Mouse (Mus musculus) forebrain, embryonic 13.5 days (tissue): ENCODE data around the gene Hdac4. TPM values are rescaled to one million over a fixed set of nuclear protein-coding genes. Genes with fewer than 3 reads are reported as not detected.

ENCODE experiments used
- ATAC-seq: fragments of 200-750 bp; cut with Nextera tagmentation; 2 replicates; pipeline ENCODE4 v1.8.0; 2017
- H3K27ac ChIP-seq: fragments of 300-500 bp; sonication (generic); 2 replicates; pipeline ENCODE4 v1.5.1; 2015; ENCODE audit warnings: inconsistent platforms, mild to moderate bottlenecking, moderate library complexity
- H3K27me3 ChIP-seq: fragments of 300-500 bp; sonication (generic); 2 replicates; pipeline ENCODE4 v1.6.1; 2015; ENCODE audit warnings: mild to moderate bottlenecking, inconsistent platforms
- H3K36me3 ChIP-seq: fragments of 300-500 bp; sonication (generic); 2 replicates; pipeline ENCODE4 v1.6.1; 2015; ENCODE audit warnings: mild to moderate bottlenecking, inconsistent platforms; ENCODE audit not compliant: poor library complexity, severe bottlenecking
- H3K4me1 ChIP-seq: fragments of 300-500 bp; sonication (generic); 2 replicates; pipeline ENCODE4 v1.6.1; 2015; ENCODE audit warnings: inconsistent platforms
- H3K4me2 ChIP-seq: fragments of 300-500 bp; sonication (generic); 2 replicates; pipeline ENCODE4 v1.6.1; 2015; ENCODE audit warnings: inconsistent platforms, mild to moderate bottlenecking, moderate library complexity
- H3K4me3 ChIP-seq: fragments of 300-500 bp; sonication (generic); 2 replicates; pipeline ENCODE4 v1.5.1; 2015; ENCODE audit warnings: mild to moderate bottlenecking, inconsistent platforms
- H3K9ac ChIP-seq: fragments of 300-500 bp; sonication (generic); 2 replicates; pipeline ENCODE4 v1.6.1; 2015; ENCODE audit warnings: mild to moderate bottlenecking, inconsistent platforms
- H3K9me3 ChIP-seq: fragments of 300-500 bp; sonication (generic); replicated peaks from 2 replicates; pipeline ENCODE4 v1.6.1; 2016; ENCODE audit warnings: inconsistent platforms
- WGBS: fragments of 180-500 bp; shearing (Covaris S2); methylation state at CpG from one replicate; pipeline ENCODE4 v1.1.7; 2015; 5-methylcytosine and 5-hydroxymethylcytosine counted together
- polyA plus RNA-seq: library from polyadenylated mRNA; unstranded; fragments of >200 nt; fragmentation: Nextera tagmentation; extraction: Ambion mirVana; gene quantifications from 2 replicates; pipeline ENCODE4 v1.2.1, GENCODE M21; 2015

Gene Hdac4
- polyA plus RNA-seq, 1 experiment from 2014 or later, result 22.6 TPM

DNA sequence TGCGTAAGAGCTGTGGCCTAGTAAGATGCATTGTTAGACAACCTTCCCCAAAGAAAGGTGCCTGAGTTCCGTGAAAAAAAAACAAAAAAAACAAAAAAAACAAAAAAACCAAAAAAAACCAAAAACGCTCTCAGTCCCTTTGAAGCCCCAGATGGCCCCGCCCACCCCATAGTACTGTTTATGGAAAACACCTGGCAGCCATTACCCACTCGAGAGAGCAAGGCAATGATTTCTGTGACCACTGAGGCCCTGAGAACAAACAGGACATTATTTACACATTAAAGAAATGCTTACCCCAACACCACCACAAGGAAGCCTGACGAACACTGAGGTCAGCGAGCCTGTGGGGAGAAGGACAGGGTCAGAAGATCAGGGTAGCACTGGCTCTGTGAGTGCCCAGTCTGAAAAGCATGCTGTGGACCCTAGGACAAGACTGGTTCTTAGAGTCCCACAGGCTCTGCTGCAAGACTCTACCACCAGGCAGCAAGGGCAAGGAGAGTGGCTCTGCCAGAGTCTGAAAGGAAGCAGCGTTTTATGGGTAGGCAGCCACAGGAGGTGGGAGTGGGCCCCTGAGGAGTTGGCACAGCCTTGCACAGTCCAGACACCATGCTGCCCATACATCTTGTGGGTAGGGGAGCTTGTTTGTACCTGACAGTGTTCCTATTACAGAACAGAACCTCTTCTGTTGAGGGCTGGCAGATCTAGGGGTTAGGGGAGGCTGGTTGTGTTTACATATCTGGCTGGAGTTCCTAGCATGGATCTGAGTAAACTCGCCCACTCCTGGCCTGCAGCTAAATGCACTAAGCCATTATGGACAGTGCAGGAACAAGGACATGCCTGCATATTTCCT, 230.8 kb downstream of the Hdac4 start:
- H3K4me3 ChIP-seq, result no peak overlapping the region
- no peaks in the 10 kb centered on the region for H3K9me3 ChIP-seq
- peaks cover 77% of the 10 kb centered on the region for H3K36me3 ChIP-seq
- no peaks in the 10 kb centered on the region for H3K4me1 ChIP-seq
- no peak overlapping the region for H3K9ac ChIP-seq
- WGBS, result 77% methylated on average over 9 of the region's 9 CpGs
- no peak for ATAC-seq
- H3K27me3 ChIP-seq, result no peaks in the 10 kb centered on the region
- no peak overlapping the region for H3K4me2 ChIP-seq
- H3K27ac ChIP-seq, result no peak overlapping the region

DNA sequence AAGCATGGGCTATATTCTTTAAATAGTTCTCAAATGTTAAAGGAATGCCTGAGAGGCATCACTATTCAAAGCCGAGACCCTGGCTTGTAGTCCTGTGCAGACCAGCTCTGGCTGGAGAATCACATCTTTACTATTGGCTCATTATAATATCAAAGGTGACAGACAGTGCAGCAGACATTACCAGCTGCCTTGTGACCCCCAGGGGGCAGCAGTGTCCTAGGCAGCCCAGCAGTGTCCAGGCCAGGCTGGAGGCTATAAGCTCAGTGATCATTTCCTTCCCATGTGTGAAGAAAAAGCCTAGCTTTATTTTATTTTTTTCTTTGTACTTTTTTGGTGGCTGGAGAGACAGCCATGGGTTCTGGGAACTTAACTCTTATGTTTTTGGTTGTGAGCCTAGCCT, 233.2 kb downstream of the Hdac4 start:
- H3K4me1 ChIP-seq, result no peaks in the 10 kb centered on the region
- ATAC-seq, result peak; percentile 76
- WGBS, result 34% methylated on average over 1 of the region's 1 CpGs

DNA sequence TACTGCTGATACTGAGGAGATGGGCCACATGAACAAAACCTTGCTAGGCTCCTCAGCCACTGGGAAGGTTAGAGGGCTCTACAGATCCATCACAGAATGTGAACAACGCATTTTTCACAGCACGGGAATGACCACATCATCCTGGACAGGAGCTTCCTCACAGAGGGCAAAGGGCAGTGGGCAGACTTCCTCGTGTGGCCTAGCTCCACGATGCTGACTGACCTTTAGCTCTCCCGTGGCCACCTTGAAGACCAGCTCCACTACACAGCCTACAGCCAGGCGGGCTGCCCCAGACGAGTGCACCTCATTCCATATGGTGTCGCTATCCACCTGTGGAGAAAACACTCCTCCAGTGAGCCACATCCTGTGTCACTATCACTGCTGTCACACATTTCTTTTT, 234.3 kb downstream of the Hdac4 start:
- no peak for ATAC-seq
- H3K4me3 ChIP-seq, result no peak overlapping the region
- H3K9ac ChIP-seq, result no peak overlapping the region
- no peaks in the 10 kb centered on the region for H3K27me3 ChIP-seq
- H3K36me3 ChIP-seq, result peaks cover 87% of the 10 kb centered on the region
- 88% methylated on average over 8 of the region's 8 CpGs for WGBS
- no peaks in the 10 kb centered on the region for H3K4me1 ChIP-seq
- no peaks in the 10 kb centered on the region for H3K9me3 ChIP-seq
- H3K27ac ChIP-seq, result no peak overlapping the region
- no peak overlapping the region for H3K4me2 ChIP-seq

More for the DNA sequence above, 233.2 kb downstream of the Hdac4 start:
- Histone ChIP-seq H3K27ac (no peak overlapping the region), H3K9ac (no peak overlapping the region), H3K4me2 (no peak overlapping the region), H3K9me3 (no peaks in the 10 kb centered on the region), H3K4me3 (no peak overlapping the region), H3K27me3 (no peaks in the 10 kb centered on the region), H3K36me3 (peaks cover 87% of the 10 kb centered on the region)

DNA sequence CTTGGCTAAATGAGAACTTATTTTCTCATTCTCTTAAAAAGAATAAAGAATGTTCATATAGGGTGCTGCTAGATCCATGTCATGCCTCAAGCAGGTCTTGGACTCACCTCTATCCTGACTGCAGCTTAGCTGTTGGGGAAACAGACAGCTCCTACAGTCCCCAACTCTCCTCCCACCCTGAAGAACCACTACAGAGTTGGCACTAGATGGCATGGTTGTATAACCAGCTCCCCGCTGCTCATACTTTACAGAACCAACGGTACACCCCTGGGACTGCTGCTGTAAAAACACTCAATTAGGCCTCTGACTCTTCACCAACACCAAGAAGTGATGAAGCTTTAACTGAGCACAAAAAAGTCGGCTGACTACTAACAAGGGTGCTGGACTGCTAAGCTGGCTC, 235.6 kb downstream of the Hdac4 start:
- Histone ChIP-seq H3K36me3 (peaks cover 87% of the 10 kb centered on the region), H3K4me2 (no peak overlapping the region), H3K4me3 (no peak overlapping the region), H3K9ac (no peak overlapping the region), H3K9me3 (no peaks in the 10 kb centered on the region), H3K27ac (no peak overlapping the region), H3K27me3 (no peaks in the 10 kb centered on the region), H3K4me1 (no peaks in the 10 kb centered on the region)
- 87% methylated on average over 3 of the region's 3 CpGs for WGBS
- ATAC-seq, result no peak

DNA sequence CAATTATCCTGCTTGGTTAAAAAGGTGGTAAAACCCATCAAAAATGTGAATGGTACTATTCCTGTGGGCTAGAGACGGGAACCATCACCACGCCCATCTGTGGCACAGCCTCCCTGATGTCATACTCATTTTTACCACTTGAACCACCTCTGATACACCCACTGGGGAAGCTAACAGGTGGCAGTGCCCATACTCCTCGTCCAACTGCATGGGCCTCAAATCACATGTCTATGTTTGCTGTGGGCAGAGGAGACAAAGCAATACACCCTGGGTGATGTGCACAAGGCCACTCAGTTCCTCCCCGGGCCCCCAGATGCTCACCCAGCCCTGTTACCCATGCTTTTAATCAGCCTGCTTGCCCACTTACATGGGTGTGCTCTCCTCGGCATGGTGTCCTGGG, 236.5 kb downstream of the Hdac4 start:
- Histone ChIP-seq H3K4me3 (no peak overlapping the region), H3K27ac (no peak overlapping the region), H3K9ac (no peak overlapping the region), H3K9me3 (no peaks in the 10 kb centered on the region), H3K4me2 (no peak overlapping the region), H3K4me1 (no peaks in the 10 kb centered on the region), H3K27me3 (no peaks in the 10 kb centered on the region), H3K36me3 (peaks cover 89% of the 10 kb centered on the region)
- no peak for ATAC-seq
- 94% methylated on average over 5 of the region's 5 CpGs for WGBS

DNA sequence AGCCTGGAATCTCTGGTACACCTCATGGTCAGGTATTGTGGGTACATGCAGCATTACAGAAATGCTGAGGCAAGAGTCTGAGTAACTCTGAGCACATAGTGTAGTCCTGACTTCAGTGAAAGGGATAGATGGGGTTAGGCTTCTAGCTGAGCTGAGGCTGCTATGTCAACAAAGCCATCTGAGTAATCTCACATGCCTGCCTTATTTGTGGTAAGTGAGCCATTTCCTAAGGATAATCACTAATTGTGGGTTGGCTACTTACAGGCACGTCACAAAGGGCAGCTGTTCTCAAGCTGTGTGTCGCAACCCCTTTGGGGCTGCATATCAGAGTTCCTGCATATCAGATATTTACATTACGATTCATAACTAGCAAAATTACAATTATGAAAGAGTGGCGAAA, 239.3 kb downstream of the Hdac4 start:
- no peaks in the 10 kb centered on the region for H3K27me3 ChIP-seq
- no peak overlapping the region for H3K4me3 ChIP-seq
- ATAC-seq, result no peak
- peaks cover 91% of the 10 kb centered on the region for H3K36me3 ChIP-seq
- H3K4me2 ChIP-seq, result no peak overlapping the region
- no peak overlapping the region for H3K9ac ChIP-seq
- H3K4me1 ChIP-seq, result no peaks in the 10 kb centered on the region
- 79% methylated on average over 4 of the region's 4 CpGs for WGBS
- no peaks in the 10 kb centered on the region for H3K9me3 ChIP-seq
- no peak overlapping the region for H3K27ac ChIP-seq

DNA sequence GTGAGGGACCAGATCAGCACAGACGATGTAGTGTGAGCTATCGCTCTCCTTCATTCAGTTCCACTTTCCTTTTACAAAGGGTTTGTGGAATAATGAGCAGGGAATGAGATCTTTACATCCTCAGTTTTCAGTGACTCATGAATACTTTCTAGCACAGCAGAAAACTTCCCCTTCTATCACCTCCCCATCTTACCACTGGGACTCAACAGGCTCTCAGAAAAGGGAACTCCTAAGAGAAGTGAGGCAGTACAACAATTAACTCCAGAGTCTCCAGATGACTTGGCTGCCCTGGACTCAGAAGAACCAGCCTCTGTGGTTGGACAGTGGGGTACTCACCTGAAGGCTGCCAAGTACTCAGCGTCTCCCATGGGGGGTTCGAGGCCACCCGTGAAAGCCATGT, 240.5 kb downstream of the Hdac4 start:
- H3K4me3 ChIP-seq, result no peak overlapping the region
- H3K9ac ChIP-seq, result no peak overlapping the region
- no peaks in the 10 kb centered on the region for H3K9me3 ChIP-seq
- H3K4me1 ChIP-seq, result no peaks in the 10 kb centered on the region
- no peak for ATAC-seq
- no peak overlapping the region for H3K27ac ChIP-seq
- H3K4me2 ChIP-seq, result no peak overlapping the region
- WGBS, result 93% methylated on average over 5 of the region's 5 CpGs
- peaks cover 88% of the 10 kb centered on the region for H3K36me3 ChIP-seq
- no peaks in the 10 kb centered on the region for H3K27me3 ChIP-seq

DNA sequence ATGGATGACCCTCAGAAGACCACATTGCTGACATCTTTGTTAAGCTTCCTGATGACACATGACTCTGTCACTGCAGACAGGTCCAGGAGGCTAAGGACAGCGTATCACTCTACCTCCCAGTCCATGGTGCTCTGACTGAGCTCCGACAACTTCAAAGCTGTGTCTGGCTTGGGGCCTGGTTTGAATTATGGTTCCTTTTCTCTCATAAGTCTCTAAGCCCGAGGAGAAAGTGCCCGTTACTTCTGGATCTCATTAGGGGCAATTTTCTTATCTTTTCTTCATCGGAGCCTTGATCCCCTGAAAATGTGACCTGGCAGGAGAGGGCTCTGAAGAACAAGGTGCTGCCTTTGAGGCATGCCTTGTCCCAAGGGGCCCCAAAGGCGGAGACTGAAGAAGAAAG, 242.6 kb downstream of the Hdac4 start:
- no peak overlapping the region for H3K27ac ChIP-seq
- no peak overlapping the region for H3K4me2 ChIP-seq
- ATAC-seq, result no peak
- H3K4me1 ChIP-seq, result no peaks in the 10 kb centered on the region
- no peak overlapping the region for H3K9ac ChIP-seq
- H3K36me3 ChIP-seq, result peaks cover 85% of the 10 kb centered on the region
- WGBS, result 88% methylated on average over 6 of the region's 6 CpGs
- H3K9me3 ChIP-seq, result no peaks in the 10 kb centered on the region
- no peak overlapping the region for H3K4me3 ChIP-seq
- no peaks in the 10 kb centered on the region for H3K27me3 ChIP-seq

DNA sequence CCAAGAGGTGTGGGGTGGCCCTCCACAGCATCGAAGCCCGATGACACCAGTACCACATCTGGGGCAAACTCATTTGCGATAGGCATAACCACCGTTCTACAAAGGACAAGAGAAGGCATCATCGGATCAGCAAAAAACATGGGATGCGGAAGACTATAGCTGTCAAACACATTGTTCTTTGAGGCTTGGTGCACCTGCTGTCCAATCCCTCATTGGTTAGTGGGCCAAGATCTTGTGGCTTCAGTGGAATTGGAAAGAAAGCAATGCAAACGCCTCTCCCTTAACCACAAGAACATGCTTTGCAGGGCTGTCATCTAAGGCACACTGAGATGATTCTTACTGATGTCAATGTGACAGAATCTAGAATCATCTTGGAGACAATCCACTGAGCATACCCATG, 248.1 kb downstream of the Hdac4 start:
- Histone ChIP-seq H3K4me2 (no peak overlapping the region), H3K9me3 (no peaks in the 10 kb centered on the region), H3K4me1 (no peaks in the 10 kb centered on the region), H3K4me3 (no peak overlapping the region), H3K27ac (no peak overlapping the region), H3K9ac (no peak overlapping the region), H3K27me3 (no peaks in the 10 kb centered on the region), H3K36me3 (peaks cover 81% of the 10 kb centered on the region)
- 95% methylated on average over 7 of the region's 7 CpGs for WGBS
- ATAC-seq, result no peak

DNA sequence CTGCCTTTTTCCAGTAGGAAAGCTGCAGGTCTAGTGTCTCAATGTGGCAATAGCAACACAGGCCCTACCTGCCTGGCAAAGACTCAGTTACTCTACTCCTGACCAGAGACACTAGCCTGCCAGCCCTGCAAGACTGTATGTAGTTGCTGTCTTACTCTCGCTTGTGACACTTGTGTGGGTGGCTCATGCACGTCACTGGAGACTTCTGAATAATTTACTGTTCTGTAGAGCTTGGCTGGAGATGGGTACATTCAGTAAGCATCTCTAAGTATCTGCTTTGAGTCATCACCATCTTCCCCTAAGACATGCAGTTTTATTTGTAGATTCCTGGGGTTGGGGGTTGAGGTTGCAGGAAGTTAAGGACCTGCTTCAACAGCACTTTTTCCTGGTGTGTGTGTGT, 252.9 kb downstream of the Hdac4 start:
- no peaks in the 10 kb centered on the region for H3K4me1 ChIP-seq
- no peak overlapping the region for H3K9ac ChIP-seq
- H3K36me3 ChIP-seq, result peaks cover 72% of the 10 kb centered on the region
- H3K4me3 ChIP-seq, result no peak overlapping the region
- no peak overlapping the region for H3K4me2 ChIP-seq
- no peaks in the 10 kb centered on the region for H3K9me3 ChIP-seq
- H3K27ac ChIP-seq, result no peak overlapping the region
- ATAC-seq, result no peak
- no peaks in the 10 kb centered on the region for H3K27me3 ChIP-seq
- WGBS, result 89% methylated on average over 2 of the region's 2 CpGs

DNA sequence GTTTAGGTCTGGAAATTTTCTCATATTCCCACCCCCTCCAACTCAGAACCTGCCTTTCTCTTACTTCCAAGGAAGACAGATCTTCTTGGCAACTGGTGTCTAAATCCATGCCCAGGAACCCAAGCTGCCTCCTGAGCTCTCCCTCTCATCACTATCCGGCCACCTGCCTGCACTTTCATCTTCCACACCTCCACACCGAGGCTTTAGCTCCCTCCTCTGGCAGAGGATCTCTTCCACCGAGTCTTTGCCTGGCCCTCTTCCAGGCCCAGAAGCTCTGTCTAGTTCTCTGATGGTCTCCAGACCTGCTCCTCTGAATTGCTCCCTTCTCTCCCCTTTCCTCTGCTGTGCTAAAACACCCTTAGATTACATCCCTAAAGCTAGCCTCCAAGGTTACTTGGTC, 253.5 kb downstream of the Hdac4 start:
- no peaks in the 10 kb centered on the region for H3K4me1 ChIP-seq
- ATAC-seq, result no peak
- H3K36me3 ChIP-seq, result peaks cover 72% of the 10 kb centered on the region
- no peaks in the 10 kb centered on the region for H3K27me3 ChIP-seq
- H3K9me3 ChIP-seq, result no peaks in the 10 kb centered on the region
- H3K27ac ChIP-seq, result no peak overlapping the region
- no peak overlapping the region for H3K4me3 ChIP-seq
- H3K9ac ChIP-seq, result no peak overlapping the region
- 83% methylated on average over 3 of the region's 3 CpGs for WGBS
- no peak overlapping the region for H3K4me2 ChIP-seq

DNA sequence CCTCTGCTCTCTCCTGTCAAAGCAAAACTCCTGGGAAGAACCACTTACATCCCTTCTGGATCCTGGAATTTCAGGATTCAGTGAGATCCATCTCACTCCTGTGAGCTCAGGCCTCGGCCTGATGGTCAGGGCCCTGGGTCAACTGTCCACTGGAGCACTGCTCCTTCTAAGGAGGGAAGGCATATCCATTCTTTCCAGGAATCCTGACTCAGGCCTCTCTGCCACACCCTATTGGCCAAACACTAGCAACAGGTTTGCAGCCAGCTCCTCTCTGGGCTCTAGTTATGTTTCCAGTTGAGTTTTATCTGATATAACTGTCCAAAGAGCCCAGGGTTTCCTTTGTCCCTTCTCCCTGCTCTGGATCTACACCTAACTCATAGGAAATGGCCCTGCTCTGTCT, 254.4 kb downstream of the Hdac4 start:
- ATAC-seq, result no peak
- WGBS, result 82% methylated on average over 1 of the region's 1 CpGs
- H3K9me3 ChIP-seq, result no peaks in the 10 kb centered on the region
- peaks cover 68% of the 10 kb centered on the region for H3K36me3 ChIP-seq
- no peak overlapping the region for H3K27ac ChIP-seq
- no peak overlapping the region for H3K4me2 ChIP-seq
- no peak overlapping the region for H3K4me3 ChIP-seq
- no peak overlapping the region for H3K9ac ChIP-seq
- no peaks in the 10 kb centered on the region for H3K27me3 ChIP-seq
- no peaks in the 10 kb centered on the region for H3K4me1 ChIP-seq

DNA sequence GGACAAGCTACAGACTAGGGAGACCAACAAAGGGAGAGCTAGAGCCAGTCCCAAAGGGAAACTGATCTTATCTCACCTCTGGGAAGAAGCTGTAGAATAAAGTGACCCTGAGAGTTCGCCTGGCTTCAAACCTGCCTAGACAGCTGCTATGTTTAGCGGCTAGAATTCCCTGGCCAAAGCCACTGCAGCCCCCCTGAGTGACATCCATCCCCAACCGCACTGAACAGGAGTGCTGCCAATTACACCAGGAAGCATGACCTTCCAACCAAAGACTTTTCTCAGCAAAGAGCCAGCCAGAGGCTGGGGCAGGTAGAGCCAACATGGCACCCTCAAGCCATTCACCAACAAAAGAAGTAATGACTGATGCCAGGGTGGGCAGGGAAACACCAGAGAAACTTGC, 260.3 kb downstream of the Hdac4 start:
- H3K27me3 ChIP-seq, result no peaks in the 10 kb centered on the region
- no peak for ATAC-seq
- no peak overlapping the region for H3K27ac ChIP-seq
- no peak overlapping the region for H3K4me3 ChIP-seq
- 92% methylated on average over 3 of the region's 3 CpGs for WGBS
- no peak overlapping the region for H3K4me2 ChIP-seq
- H3K36me3 ChIP-seq, result peaks cover 53% of the 10 kb centered on the region
- H3K9ac ChIP-seq, result no peak overlapping the region
- H3K9me3 ChIP-seq, result no peaks in the 10 kb centered on the region
- 0 out of 2 replicates have a peak, but pooled peaks cover 3% of the 10 kb centered on the region for H3K4me1 ChIP-seq
